Mouse (Mus musculus) retina, postnatal 1 day (tissue): ENCODE measurements around the gene Sbno2.

Experiments
- DNase-seq: peaks from one replicate; pipeline ENCODE4 v3.0.0-alpha.2; 2012

The Sbno2 gene

GRCm38 (mm10) chr10:80030736-80031135 is 74.6 kb downstream of the Sbno2 start:
- no peak for DNase-seq

GRCm38 (mm10) chr10:80030191-80030590 is 75.2 kb downstream of the Sbno2 start:
- DNase-seq: no peak

- DNase-seq: no peak
Measured at GRCm38 (mm10) chr10:80028521-80028846, 76.9 kb downstream of the Sbno2 start.

GRCm38 (mm10) chr10:80027681-80028520 is 77.5 kb downstream of the Sbno2 start:
- DNase-seq: no peak

- peak; percentile 53 for DNase-seq
Measured at GRCm38 (mm10) chr10:80025889-80026288, 79.5 kb downstream of the Sbno2 start.

- no peak for DNase-seq
Measured at GRCm38 (mm10) chr10:80025463-80025862, 79.9 kb downstream of the Sbno2 start.

- DNase-seq: no peak
Measured at GRCm38 (mm10) chr10:80025044-80025347, 80.4 kb downstream of the Sbno2 start.

- DNase-seq: no peak
Measured at GRCm38 (mm10) chr10:80024229-80025043, 80.9 kb downstream of the Sbno2 start.

- no peak for DNase-seq
Measured at GRCm38 (mm10) chr10:80023758-80024157, 81.6 kb downstream of the Sbno2 start.

GRCm38 (mm10) chr10:80022806-80023205 is 82.6 kb downstream of the Sbno2 start:
- DNase-seq: no peak

- DNase-seq: no peak
Measured at GRCm38 (mm10) chr10:80022164-80022563, 83.2 kb downstream of the Sbno2 start.

GRCm38 (mm10) chr10:80021320-80021641 is 84.1 kb downstream of the Sbno2 start:
- DNase-seq: no peak

- no peak for DNase-seq
Measured at GRCm38 (mm10) chr10:80020603-80021319, 84.6 kb downstream of the Sbno2 start.

GRCm38 (mm10) chr10:80020191-80020590 is 85.2 kb downstream of the Sbno2 start:
- DNase-seq: no peak

GRCm38 (mm10) chr10:80019471-80020131 is 85.8 kb downstream of the Sbno2 start:
- DNase-seq: peak; percentile 35

- DNase-seq: no peak
Measured at GRCm38 (mm10) chr10:80018739-80019297, 86.6 kb downstream of the Sbno2 start.

- DNase-seq: no peak
Measured at GRCm38 (mm10) chr10:80017771-80018170, 87.6 kb downstream of the Sbno2 start.

GRCm38 (mm10) chr10:80017361-80017760 is 88.0 kb downstream of the Sbno2 start:
- DNase-seq: no peak

GRCm38 (mm10) chr10:80016931-80017330 is 88.4 kb downstream of the Sbno2 start:
- DNase-seq: no peak

GRCm38 (mm10) chr10:80016511-80016910 is 88.9 kb downstream of the Sbno2 start, which contains the start of gene Arhgap45:
Gene Arhgap45, plus strand, starts transcription at chr10:80016653.
- DNase-seq: no peak

- no peak for DNase-seq
Measured at GRCm38 (mm10) chr10:80015583-80015982, 89.8 kb downstream of the Sbno2 start.

- DNase-seq: no peak
Measured at GRCm38 (mm10) chr10:80014484-80015290, 90.7 kb downstream of the Sbno2 start.
